Mouse (Mus musculus): ENCODE measurements around the gene Aldh9a1. TPM values are rescaled to one million over a fixed set of nuclear protein-coding genes. Genes with fewer than 3 reads are reported as not detected.
"Not testable (repeated sequence)": the region's sequence is repeated elsewhere in the genome, so short reads cannot be mapped to it uniquely, and the experiment has no call there.

The Aldh9a1 gene
- total RNA-seq, 2 experiments from 2014 or later: 22.5 to 25.8 TPM

DNA sequence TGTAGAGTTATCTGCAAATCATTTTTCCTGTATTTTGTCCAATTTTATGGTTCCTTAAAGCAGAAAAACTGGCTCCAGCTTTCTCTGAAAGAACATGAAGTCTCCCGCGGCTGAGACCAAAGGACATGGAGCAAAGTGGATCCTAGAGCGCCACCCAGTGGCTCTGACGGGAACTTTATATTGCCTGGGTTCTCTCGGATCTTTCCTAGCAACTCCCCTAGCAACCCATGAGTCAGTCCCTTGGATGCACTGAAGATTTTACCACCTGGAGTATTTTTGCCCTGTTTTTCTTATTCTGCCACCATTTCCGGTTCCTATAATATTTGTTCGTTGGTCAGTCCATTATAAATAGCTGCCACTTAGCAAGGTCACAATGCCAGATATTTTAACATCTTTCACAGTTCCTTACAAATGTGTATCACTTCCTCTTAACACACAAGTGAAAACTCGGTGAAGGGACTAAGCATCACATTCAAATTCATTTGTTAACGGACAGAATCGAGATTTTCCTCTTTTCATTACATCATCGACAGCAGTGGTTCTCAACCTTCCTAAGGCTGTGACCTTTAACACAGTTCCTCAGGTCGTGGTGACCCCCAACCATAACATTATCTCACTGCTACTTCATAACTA, 12.2 kb upstream of the Aldh9a1 start:
- Histone ChIP-seq H3K27ac (peak overlapping the region; percentile 24), H3K4me3 (no peak overlapping the region)
- DNase-seq (ENCODE audit: low spot score in 2 of 2): peak; percentile 91 to 92
- peak; percentile 98 for TF ChIP-seq CTCF (conservative IDR thresholded peaks at IDR 0.05)

DNA sequence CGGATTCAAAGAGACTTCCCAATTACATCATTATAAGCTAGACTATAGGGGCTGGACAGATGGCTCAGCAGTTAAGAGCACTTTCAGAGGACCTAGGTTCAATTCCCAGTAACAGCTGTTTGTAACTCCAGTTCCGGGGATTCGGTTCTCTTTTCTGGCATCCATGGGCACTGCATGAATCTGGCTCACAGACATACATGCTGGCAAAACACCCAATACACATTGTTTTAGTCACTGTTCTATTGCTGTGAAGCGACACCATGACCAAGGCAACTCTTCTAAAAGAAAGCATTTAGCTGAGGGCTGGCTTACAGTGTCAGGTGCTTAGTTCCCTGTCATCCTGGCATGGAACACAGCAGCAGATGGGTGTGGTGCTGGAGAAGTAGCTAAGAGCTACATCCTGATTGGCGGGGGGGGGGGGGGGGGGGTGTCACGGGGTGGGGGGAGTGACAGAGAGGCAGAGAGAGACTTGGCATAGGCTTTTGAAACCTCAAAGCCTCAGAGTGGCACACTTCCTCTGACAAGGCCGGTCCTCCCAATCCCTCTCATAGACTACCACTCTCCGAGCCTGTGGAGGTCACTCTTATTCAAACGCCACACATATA, 10.5 kb upstream of the Aldh9a1 start:
- no peak for TF ChIP-seq CTCF (conservative IDR thresholded peaks at IDR 0.05)
- no peak overlapping the region for H3K4me3 ChIP-seq
- no peak for DNase-seq (ENCODE audit: low spot score in 2 of 2)
- H3K27ac ChIP-seq: peak overlapping the region; percentile 11; the same call in 1 of the 2 replicates

DNA sequence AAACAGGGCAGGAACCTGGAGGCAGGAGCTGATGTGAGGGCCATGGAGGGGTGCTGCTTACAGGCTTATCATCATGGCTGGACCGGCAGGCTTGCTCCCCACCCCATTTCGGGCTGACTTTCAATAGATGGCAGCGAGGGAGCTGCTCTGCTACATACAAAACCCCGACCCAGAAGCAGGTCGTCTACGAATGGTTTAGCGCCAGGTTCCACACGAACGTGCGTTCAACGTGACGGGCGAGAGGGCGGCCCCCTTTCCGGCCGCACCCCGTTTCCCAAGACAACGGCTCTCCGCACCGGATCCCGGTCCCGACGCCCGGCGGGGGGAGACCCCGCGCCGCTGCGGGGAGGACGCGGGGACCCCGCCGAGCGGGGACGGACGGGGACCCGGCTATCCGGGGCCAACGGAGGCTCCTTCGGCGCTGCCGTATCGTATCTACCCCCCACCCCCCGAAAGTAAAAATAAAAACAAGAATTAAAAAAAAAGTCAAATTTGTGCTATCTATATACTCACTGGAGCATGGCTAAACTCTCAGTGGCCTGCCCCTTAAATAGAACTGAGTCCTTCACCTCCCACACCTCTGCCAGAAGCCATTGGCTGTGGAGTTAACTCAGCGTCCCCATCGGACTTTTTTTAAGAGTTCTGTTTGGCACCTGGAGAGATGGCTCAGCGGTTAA, 9.5 kb upstream of the Aldh9a1 start:
- peak overlapping the region; percentile 39; the same call in 1 of the 2 replicates for H3K27ac ChIP-seq
- no peak for DNase-seq (ENCODE audit: low spot score in 2 of 2)
- H3K4me3 ChIP-seq: peak overlapping the region; percentile 47
- no peak for TF ChIP-seq CTCF (conservative IDR thresholded peaks at IDR 0.05)

DNA sequence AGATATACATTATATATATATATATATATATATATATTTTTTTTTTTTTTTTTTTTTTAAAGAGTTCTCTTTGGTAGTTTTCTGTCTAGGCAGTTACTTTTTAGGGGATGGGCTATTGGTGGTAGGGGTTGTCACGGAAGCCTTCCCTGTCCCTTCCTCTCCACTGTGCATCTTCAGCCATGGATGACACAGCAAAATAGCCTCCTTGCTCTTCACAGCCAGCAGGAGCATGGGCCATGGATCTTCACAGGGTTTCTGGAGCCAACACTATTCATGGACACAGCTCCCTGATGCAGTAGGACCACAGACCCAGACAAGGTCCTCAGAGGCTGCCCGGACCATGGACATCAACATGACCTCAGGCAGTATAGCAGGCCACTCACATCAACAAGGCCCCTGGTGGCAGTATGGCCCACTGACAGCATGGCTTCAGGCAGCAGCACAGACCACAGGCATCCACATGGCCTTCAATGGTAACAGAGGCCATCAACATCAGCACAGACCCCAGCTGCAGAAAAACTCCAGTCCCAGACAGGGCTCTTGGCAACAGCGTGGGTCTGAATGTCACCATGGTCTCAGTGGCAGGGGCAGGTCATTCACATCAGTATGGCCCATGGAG, 8.8 kb upstream of the Aldh9a1 start:
- DNase-seq (ENCODE audit: low spot score in 2 of 2): no peak
- TF ChIP-seq CTCF (conservative IDR thresholded peaks at IDR 0.05): no peak
- no peak overlapping the region for H3K4me3 ChIP-seq
- no peak overlapping the region for H3K27ac ChIP-seq

DNA sequence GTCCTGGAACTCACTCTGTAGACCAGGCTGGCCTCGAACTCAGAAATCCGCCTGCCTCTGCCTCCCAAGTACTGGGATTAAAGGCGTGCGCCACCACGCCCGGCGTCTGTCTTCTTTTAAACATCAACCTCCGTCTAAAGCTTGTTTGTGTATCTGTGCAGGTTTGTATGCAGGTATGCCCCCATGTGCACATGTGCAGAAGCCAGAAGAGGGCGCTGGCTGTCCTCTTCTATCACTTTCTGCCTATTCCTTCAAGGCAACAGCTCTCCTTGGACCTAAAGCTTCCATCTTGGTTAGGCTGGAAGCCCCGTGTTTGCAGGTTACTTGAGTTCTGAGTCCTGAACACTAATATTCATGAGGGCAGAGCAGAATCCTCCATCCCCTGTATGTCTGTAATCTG, 7.0 kb upstream of the Aldh9a1 start:
- TF ChIP-seq CTCF (conservative IDR thresholded peaks at IDR 0.05): no peak
- DNase-seq (ENCODE audit: low spot score in 2 of 2): no peak
- no peak overlapping the region for H3K4me3 ChIP-seq
- no peak overlapping the region for H3K27ac ChIP-seq

DNA sequence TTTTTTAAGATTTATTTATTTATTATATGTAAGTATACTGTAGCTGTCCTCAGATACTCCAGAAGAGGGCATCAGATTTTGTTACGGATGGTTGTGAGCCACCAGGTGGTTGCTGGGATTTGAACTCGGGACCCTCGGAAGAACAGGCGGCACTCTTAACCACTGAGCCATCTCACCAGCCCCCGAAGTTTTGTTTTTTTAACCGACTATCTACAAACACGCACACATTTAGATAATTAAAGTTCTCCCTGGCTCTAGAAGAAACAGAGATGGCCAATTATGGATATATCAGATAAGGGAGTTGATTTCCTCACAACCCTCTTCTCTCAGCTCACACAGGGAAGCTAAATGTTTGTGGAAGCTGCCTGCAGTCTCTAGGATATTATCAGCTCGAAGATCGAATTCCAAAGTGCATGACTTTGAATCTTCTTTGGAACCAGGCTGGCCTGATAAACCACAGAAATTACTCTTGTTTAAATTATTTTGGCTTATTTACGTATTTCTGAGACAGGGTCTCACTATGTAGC, 3.7 kb upstream of the Aldh9a1 start:
- TF ChIP-seq CTCF (conservative IDR thresholded peaks at IDR 0.05): 0 out of 2 replicates have a peak, but pooled peaks have one; percentile 7
- H3K4me3 ChIP-seq; DNase-seq (ENCODE audit: low spot score in 2 of 2); H3K27ac ChIP-seq: not testable (repeated sequence)

DNA sequence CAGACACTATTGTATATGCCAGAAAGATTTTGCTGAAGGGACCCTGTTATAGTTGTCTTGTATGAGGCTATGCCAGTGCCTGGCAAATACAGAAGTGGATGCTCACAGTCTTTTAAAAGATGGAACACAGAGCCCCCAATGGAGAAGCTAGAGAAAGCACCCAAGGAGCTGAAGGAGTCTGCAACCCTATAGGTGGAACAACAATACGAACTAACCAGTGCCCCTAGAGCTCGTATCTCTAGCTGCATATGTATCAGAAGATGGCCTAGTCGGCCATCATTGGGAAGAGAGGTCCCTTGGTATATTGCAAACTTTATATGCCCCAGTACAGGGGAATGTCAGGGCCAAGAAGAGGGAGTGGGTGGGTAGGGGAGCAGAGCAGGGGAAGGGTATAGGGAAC, 585 bp upstream of the Aldh9a1 start:
- peak overlapping the region; percentile 87 for H3K27ac ChIP-seq
- TF ChIP-seq CTCF (conservative IDR thresholded peaks at IDR 0.05): peak; percentile 12; the same call in 1 of the 2 replicates
- H3K4me3 ChIP-seq; DNase-seq (ENCODE audit: low spot score in 2 of 2): not testable (repeated sequence)

DNA sequence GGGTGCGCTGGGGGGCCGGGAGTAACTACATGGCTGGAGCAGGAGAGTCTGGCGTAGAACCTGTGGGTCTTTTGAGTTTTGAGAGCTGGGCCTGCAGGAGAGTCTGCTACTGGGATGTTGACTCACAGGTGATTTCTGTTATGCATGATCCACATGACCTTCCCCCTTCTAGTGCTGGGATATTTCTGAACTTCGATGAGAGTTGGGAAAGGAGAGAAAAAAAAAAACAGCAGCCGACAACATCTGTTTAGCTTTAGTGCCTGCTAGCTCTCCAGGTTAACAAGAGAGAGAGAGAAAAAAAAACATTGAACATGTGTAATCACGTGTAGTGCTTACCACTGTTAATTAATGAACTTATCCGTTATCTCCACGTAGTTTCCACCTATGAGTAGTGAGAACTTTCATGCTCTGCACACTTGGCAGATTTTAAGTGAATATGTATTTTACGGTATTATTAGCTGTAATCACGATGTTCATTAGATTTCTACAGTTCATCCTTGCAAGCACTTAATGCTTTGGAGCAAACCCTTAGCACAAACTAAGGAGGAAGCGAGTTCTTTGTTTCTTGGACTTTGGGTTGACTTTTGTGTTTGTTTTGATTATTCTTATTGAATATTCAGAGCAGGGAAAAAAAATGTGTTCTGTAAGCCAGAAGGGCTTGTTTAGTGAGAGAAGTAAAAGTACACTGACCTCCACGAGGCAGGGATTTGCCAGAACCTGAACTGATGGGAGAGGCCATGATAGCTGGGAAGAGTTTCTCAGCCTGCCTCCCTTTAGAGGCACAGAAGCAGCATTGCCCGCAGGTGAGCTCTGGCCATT, 1.0 kb downstream of the Aldh9a1 start:
- DNase-seq (ENCODE audit: low spot score in 2 of 2): no peak
- Histone ChIP-seq H3K27ac (peak overlapping the region; percentile 87), H3K4me3 (peak overlapping the region; percentile 81)
- TF ChIP-seq CTCF (conservative IDR thresholded peaks at IDR 0.05): no peak

DNA sequence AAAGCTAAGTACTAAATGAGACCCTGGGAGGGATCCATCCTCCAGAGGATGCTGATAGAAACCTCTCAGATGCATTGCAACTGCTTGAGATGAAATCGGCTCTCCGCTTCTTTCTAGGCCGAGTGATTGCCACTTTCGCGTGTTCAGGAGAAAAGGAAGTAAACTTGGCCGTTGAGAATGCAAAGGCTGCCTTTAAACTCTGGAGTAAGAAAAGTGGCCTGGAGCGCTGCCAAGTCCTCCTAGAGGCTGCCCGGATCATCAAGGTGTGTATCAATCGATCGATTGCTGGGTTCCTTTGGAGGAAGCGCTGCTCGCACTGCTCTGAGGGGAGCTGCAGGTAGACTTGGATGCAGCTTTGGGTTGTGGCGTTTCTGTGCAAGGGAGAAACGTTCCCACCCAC, 2.6 kb downstream of the Aldh9a1 start:
- Histone ChIP-seq H3K27ac (no peak overlapping the region), H3K4me3 (no peak overlapping the region)
- TF ChIP-seq CTCF (conservative IDR thresholded peaks at IDR 0.05): no peak
- no peak for DNase-seq (ENCODE audit: low spot score in 2 of 2)

DNA sequence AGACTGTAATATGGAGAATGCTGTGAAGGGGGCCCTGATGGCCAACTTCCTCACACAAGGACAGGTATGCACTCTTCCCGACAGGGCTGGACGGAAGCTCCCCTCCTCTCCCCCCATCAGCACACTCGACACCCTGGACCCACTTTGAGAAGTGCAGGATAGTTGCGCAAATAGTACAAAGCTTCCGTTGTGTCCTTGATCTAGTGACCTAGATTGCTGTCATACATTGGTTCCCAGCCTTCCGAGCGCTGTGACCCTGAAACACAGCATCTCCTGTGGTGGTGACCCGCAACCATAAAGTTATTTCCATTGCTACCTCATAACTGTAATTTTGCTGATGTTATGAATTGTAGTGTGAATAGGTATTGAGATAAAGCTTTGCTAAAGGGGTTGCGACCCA, 7.6 kb downstream of the Aldh9a1 start:
- Histone ChIP-seq H3K27ac (no peak overlapping the region), H3K4me3 (no peak overlapping the region)
- DNase-seq (ENCODE audit: low spot score in 2 of 2): no peak
- TF ChIP-seq CTCF (conservative IDR thresholded peaks at IDR 0.05): no peak

DNA sequence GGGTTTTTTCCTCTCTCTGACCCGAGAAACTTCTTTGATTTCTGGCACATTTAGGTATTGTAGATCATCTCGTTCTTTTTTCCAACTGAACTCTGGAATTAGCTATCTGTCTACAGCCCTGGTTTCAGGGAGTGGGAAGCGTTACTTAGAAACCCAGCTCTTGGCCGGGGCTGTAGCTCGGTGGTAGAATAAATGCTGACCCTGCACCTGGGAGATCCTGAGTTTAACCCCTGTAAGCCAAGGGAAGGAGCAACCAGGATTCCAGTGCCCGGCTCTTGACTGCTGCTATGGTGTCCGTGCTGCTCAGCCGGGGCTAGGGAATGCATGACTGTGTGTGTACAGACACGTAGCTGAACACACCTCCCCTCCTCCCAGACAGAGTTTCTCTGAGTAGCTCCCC, 8.9 kb downstream of the Aldh9a1 start:
- Histone ChIP-seq H3K4me3 (no peak overlapping the region), H3K27ac (no peak overlapping the region)
- no peak for DNase-seq (ENCODE audit: low spot score in 2 of 2)
- TF ChIP-seq CTCF (conservative IDR thresholded peaks at IDR 0.05): no peak

DNA sequence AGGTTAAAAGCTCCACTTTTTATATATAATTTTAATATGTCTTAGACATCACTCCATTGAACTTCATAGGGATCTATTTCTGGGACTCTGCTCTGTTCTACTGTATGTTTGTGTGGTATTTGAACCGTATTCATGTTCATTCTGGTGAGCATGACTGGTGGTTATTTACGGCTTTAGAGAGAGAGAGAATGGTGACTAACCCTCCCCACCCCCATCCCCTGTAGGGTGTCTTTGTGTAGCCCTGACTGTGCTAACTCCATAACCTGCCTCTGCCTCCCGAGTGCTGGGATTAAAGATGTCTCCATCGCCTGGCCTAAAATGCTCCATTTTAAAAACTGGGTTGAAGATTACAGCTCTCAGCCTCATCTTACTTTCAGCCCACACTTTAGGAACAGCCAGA, 10.5 kb downstream of the Aldh9a1 start:
- no peak overlapping the region for H3K27ac ChIP-seq
- DNase-seq (ENCODE audit: low spot score in 2 of 2): no peak
- TF ChIP-seq CTCF (conservative IDR thresholded peaks at IDR 0.05): no peak
- no peak overlapping the region for H3K4me3 ChIP-seq
